ENCODE assay signal across 8 mouse cellular contexts in genomic region chr17:87315021-87315531, GRCm38 (mm10). TPM values are rescaled to one million over a fixed set of nuclear protein-coding genes. Genes with fewer than 3 reads are reported as not detected.
A peak's percentile ranks its signal among the peaks of the same experiment; 100 is the strongest.
DNase-seq lines count a peak whose midpoint lies in the region; ATAC-seq and TF ChIP-seq lines count a peak whose summit lies in the region.

No protein-coding gene starts in this region.

- TF ChIP-seq CTCF in bone marrow, adult 2 months (IDR thresholded peaks at IDR 0.05; ENCODE audit: control insufficient read depth, insufficient read depth, low read length) = peak; percentile 80

- peak overlapping the region; percentile 32 for H3K4me2 ChIP-seq in embryonic facial prominence, embryonic 15.5 days (replicated peaks)
- peak overlapping the region; percentile 27; the same call in 1 of the 2 replicates for H3K4me2 ChIP-seq in heart, embryonic 11.5 days
- 0 out of 2 replicates have a peak overlapping the region, but pooled peaks have one; percentile 15 for H3K4me2 ChIP-seq in kidney, embryonic 15.5 days

- peak overlapping the region; percentile 6 for H3K4me3 ChIP-seq in bone marrow, adult 2 months (replicated peaks; ENCODE audit: control insufficient read depth, low read depth, low read length)
- H3K4me3 ChIP-seq in embryonic facial prominence, embryonic 15.5 days (replicated peaks) = no peak overlapping the region
- no peak overlapping the region for H3K4me3 ChIP-seq in heart, embryonic 11.5 days (ENCODE audit: low read depth, low read length)
- H3K4me3 ChIP-seq in kidney, embryonic 15.5 days (replicated peaks) = no peak overlapping the region

- 4% methylated on average over 9 of the region's 9 CpGs for WGBS in bone marrow, adult 2 months
- WGBS in embryonic facial prominence, embryonic 15.5 days = 4% methylated on average over 9 of the region's 9 CpGs
- WGBS in heart, embryonic 11.5 days (ENCODE audit: insufficient replicate concordance) = 7% methylated on average over 9 of the region's 9 CpGs
- WGBS in kidney, embryonic 15.5 days = 9% methylated on average over 9 of the region's 9 CpGs

- H3K36me3 ChIP-seq in embryonic facial prominence, embryonic 15.5 days = 0 out of 2 replicates have a peak, but pooled peaks cover 3% of the 10 kb centered on the region
- H3K36me3 ChIP-seq in heart, embryonic 11.5 days (ENCODE audit: control insufficient read depth, insufficient read depth, low read length) = no peaks in the 10 kb centered on the region
- no peaks in the 10 kb centered on the region for H3K36me3 ChIP-seq in kidney, embryonic 15.5 days

- 0 out of 2 replicates have a peak, but pooled peaks have one; percentile 20 for TF ChIP-seq POLR2A in bone marrow, adult 2 months (IDR thresholded peaks at IDR 0.05; ENCODE audit: borderline replicate concordance, control insufficient read depth, low read depth, low read length)

- peak overlapping the region; percentile 95 for H3K27ac ChIP-seq in bone marrow, adult 2 months (ENCODE audit: control insufficient read depth, insufficient read depth, low read depth, low read length, poor library complexity)
- 0 out of 2 replicates have a peak overlapping the region, but pooled peaks have one; percentile 4 for H3K27ac ChIP-seq in embryonic facial prominence, embryonic 15.5 days (replicated peaks)
- H3K27ac ChIP-seq in heart, embryonic 11.5 days (ENCODE audit: low read depth, low read length) = no peak overlapping the region
- no peak overlapping the region for H3K27ac ChIP-seq in kidney, embryonic 15.5 days

- ATAC-seq in embryonic facial prominence, embryonic 15.5 days (ENCODE audit: insufficient number of reproducible peaks, low FRiP score, low TSS enrichment, low read depth) = peak; percentile 51
- peak; percentile 28; the same call in 1 of the 2 replicates for ATAC-seq in heart, embryonic 11.5 days (replicated peaks; ENCODE audit: insufficient number of reproducible peaks, low FRiP score, low TSS enrichment)
- peak; percentile 44; the same call in 1 of the 2 replicates for ATAC-seq in kidney, embryonic 15.5 days (replicated peaks; ENCODE audit: low FRiP score)
- ATAC-seq in monocyte, adult 5-6 weeks (replicated peaks; ENCODE audit: insufficient number of reproducible peaks, low FRiP score, low TSS enrichment, poor library complexity, severe bottlenecking) = peak; percentile 88

- H3K9ac ChIP-seq in embryonic facial prominence, embryonic 15.5 days = no peak overlapping the region
- no peak overlapping the region for H3K9ac ChIP-seq in heart, embryonic 11.5 days (ENCODE audit: low read depth, low read length)
- H3K9ac ChIP-seq in kidney, embryonic 15.5 days = no peak overlapping the region

- peaks cover 3% of the 10 kb centered on the region; the same call in 1 of the 2 replicates for H3K4me1 ChIP-seq in bone marrow, adult 2 months (ENCODE audit: control insufficient read depth, insufficient read depth, low read length)
- H3K4me1 ChIP-seq in embryonic facial prominence, embryonic 15.5 days = peaks cover 38% of the 10 kb centered on the region
- H3K4me1 ChIP-seq in heart, embryonic 11.5 days (ENCODE audit: control insufficient read depth, insufficient read depth, low read length) = peaks cover 15% of the 10 kb centered on the region
- H3K4me1 ChIP-seq in kidney, embryonic 15.5 days = peaks cover 29% of the 10 kb centered on the region

- peak; percentile 96 for DNase-seq in A20 (ENCODE audit: low read depth, low spot score)
- peak; percentile 84 for DNase-seq in liver
- DNase-seq in spleen, postnatal 36 days (ENCODE audit: low spot score in 2 of 2) = peak; percentile 88

- H3K27me3 ChIP-seq in embryonic facial prominence, embryonic 15.5 days = no peaks in the 10 kb centered on the region
- H3K27me3 ChIP-seq in heart, embryonic 11.5 days (ENCODE audit: control insufficient read depth, insufficient read depth, low read length) = no peaks in the 10 kb centered on the region
- no peaks in the 10 kb centered on the region for H3K27me3 ChIP-seq in kidney, embryonic 15.5 days

- H3K9me3 ChIP-seq in embryonic facial prominence, embryonic 15.5 days (replicated peaks) = no peaks in the 10 kb centered on the region
- H3K9me3 ChIP-seq in heart, embryonic 11.5 days (replicated peaks; ENCODE audit: control insufficient read depth, low read length) = no peaks in the 10 kb centered on the region
- no peaks in the 10 kb centered on the region for H3K9me3 ChIP-seq in kidney, embryonic 15.5 days (replicated peaks)

RNA-seq across cellular contexts. Expression of gene Ttc7, which starts 32.4 kb away (rescaled TPM):
- polyA plus RNA-seq in bone marrow, adult 2 months (2011; ENCODE audit: insufficient read depth, insufficient read length, low replicate concordance, missing spikeins) = 37.3 and 77.9 TPM in 2 replicates
- polyA plus RNA-seq in embryonic facial prominence, embryonic 15.5 days (2015; fragmentation: Nextera tagmentation; extraction: Ambion mirVana) = 14.5 and 17.3 TPM in 2 replicates
- 1.4 and 1.9 TPM in 2 replicates for polyA plus RNA-seq in heart, embryonic 11.5 days (2014; fragmentation: Nextera tagmentation; extraction: Ambion mirVana)
- polyA plus RNA-seq in kidney, embryonic 15.5 days (2015; fragmentation: Nextera tagmentation; extraction: Ambion mirVana) = 7.7 and 8.1 TPM in 2 replicates
- total RNA-seq in monocyte, adult 5-6 weeks (2017) = 126 to 169 TPM (median 150 TPM) in 3 replicates

RNA-seq across cellular contexts. Expression of gene Mcfd2, which starts 49.3 kb away (rescaled TPM):
- polyA plus RNA-seq in bone marrow, adult 2 months (2011; ENCODE audit: insufficient read depth, insufficient read length, low replicate concordance, missing spikeins) = 10.4 and 15.7 TPM in 2 replicates
- 102 and 104 TPM in 2 replicates for polyA plus RNA-seq in embryonic facial prominence, embryonic 15.5 days (2015; fragmentation: Nextera tagmentation; extraction: Ambion mirVana)
- polyA plus RNA-seq in heart, embryonic 11.5 days (2014; fragmentation: Nextera tagmentation; extraction: Ambion mirVana) = 69.7 and 83.5 TPM in 2 replicates
- polyA plus RNA-seq in kidney, embryonic 15.5 days (2015; fragmentation: Nextera tagmentation; extraction: Ambion mirVana) = 110 and 112 TPM in 2 replicates
- total RNA-seq in monocyte, adult 5-6 weeks (2017) = 35.9 to 41.6 TPM (median 36.0 TPM) in 3 replicates

Comparison
In these comparisons a context has a peak if more than half of its experiments do, and no peak if none do; other contexts are left out.
1. H3K27ac ChIP-seq: peak in bone marrow, adult 2 months (single experiment) and embryonic facial prominence, embryonic 15.5 days (single experiment); none in heart, embryonic 11.5 days (single experiment) and kidney, embryonic 15.5 days (single experiment).
2. ATAC-seq: peak in every context shown above with its lines; median percentile 88 in monocyte, adult 5-6 weeks; 51 in embryonic facial prominence, embryonic 15.5 days; 44 in kidney, embryonic 15.5 days; 28 in heart, embryonic 11.5 days.
3. Peak in every context shown above with its lines, with median percentiles within 50 percentile points of each other: DNase-seq and H3K4me2 ChIP-seq.